Mouse (Mus musculus) heart, embryonic 15.5 days (tissue): ENCODE data around the gene Cep170. TPM values are rescaled to one million over a fixed set of nuclear protein-coding genes. Genes with fewer than 3 reads are reported as not detected.

Experiments
- ATAC-seq: fragments of 200-750 bp; cut with Nextera tagmentation; replicated peaks from 2 replicates; pipeline ENCODE4 v1.8.0; 2017; ENCODE audit warnings: low read depth, moderate TSS enrichment; ENCODE audit not compliant: insufficient number of reproducible peaks, insufficient read depth, low FRiP score
- H3K27ac ChIP-seq: fragments of 300-500 bp; sonication (generic); 2 replicates; pipeline ENCODE4 v1.5.1; 2015; ENCODE audit warnings: mild to moderate bottlenecking, inconsistent platforms
- H3K27me3 ChIP-seq: fragments of 300-500 bp; sonication (generic); 2 replicates; pipeline ENCODE4 v1.6.1; 2015; ENCODE audit warnings: inconsistent platforms
- H3K36me3 ChIP-seq: fragments of 300-500 bp; sonication (generic); 2 replicates; pipeline ENCODE4 v1.6.1; 2015; ENCODE audit warnings: mild to moderate bottlenecking, inconsistent platforms
- H3K4me1 ChIP-seq: fragments of 300-500 bp; sonication (generic); replicated peaks from 2 replicates; pipeline ENCODE4 v1.6.1; 2015; ENCODE audit warnings: inconsistent platforms
- H3K4me2 ChIP-seq: fragments of 300-500 bp; sonication (generic); 2 replicates; pipeline ENCODE4 v1.6.1; 2015; ENCODE audit warnings: inconsistent platforms, mild to moderate bottlenecking, moderate library complexity
- H3K4me3 ChIP-seq: fragments of 300-500 bp; sonication (generic); 2 replicates; pipeline ENCODE4 v1.5.1; 2015; ENCODE audit warnings: mild to moderate bottlenecking, inconsistent platforms
- H3K9ac ChIP-seq: fragments of 300-500 bp; sonication (generic); 2 replicates; pipeline ENCODE4 v1.6.1; 2015; ENCODE audit warnings: mild to moderate bottlenecking, inconsistent platforms
- H3K9me3 ChIP-seq: fragments of 300-500 bp; sonication (generic); replicated peaks from 2 replicates; pipeline ENCODE4 v1.6.1; 2016; ENCODE audit warnings: inconsistent platforms
- WGBS: fragments of 180-500 bp; shearing (Covaris S2); methylation state at CpG from one replicate; pipeline ENCODE4 v1.1.7; 2015; ENCODE audit warnings: mixed read lengths; 5-methylcytosine and 5-hydroxymethylcytosine counted together
- polyA plus RNA-seq: library from polyadenylated mRNA; unstranded; fragments of >200 nt; fragmentation: Nextera tagmentation; extraction: Ambion mirVana; gene quantifications from 2 replicates; pipeline ENCODE4 v1.2.1, GENCODE M21; 2015

The Cep170 gene
- polyA plus RNA-seq, 1 experiment from 2014 or later = 20.2 TPM

GRCm38 (mm10) chr1:176732834-176733233 lies 81.0 kb downstream of the Cep170 start:
- H3K36me3 ChIP-seq = peaks cover 44% of the 10 kb centered on the region
- no peaks in the 10 kb centered on the region for H3K4me1 ChIP-seq
- ATAC-seq = no peak
- no peak overlapping the region for H3K27ac ChIP-seq
- no peak overlapping the region for H3K4me3 ChIP-seq
- no peaks in the 10 kb centered on the region for H3K27me3 ChIP-seq
- H3K9ac ChIP-seq = no peak overlapping the region
- 75% methylated on average over 2 of the region's 2 CpGs for WGBS
- H3K4me2 ChIP-seq = no peak overlapping the region
- no peaks in the 10 kb centered on the region for H3K9me3 ChIP-seq

DNA sequence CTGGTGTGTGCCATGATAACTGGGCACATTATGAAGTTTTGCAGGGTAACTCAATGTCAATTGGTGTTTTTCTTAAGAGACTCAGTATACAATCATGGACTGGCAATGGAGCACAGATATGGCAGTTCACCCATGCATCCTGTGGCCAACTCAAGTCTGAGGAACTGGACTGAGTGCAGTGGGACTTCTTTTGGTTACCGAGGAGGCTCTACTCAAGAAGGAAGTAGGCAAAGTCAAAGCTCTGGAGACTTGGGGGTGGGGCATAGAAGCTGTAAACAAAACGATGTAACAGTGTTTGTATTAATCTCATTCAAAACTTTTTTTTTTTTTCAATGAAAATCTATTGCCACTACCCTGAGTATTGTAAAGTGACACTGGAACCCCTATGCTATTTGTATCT lies 83.3 kb downstream of the Cep170 start:
- no peaks in the 10 kb centered on the region for H3K4me1 ChIP-seq
- no peak overlapping the region for H3K27ac ChIP-seq
- WGBS = 81% methylated on average over 2 of the region's 2 CpGs

DNA sequence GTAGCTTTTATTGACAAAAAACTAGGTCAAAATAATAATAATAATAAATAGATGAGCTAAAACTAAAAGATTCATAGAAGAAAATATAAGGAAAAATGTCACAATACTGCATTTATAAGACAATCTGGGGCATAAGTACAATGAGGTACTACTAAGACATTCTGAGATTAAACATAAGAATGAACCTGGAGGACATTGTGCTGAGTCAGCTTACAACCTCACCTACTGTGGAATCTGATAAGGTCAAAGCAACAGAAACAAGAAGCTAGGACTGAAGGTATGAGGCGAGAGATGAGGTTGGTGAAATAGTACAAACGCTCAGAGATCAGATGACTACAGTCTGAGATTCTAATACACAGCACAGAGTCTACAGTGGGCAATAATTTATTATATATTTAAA lies 86.5 kb downstream of the Cep170 start:
- H3K27ac ChIP-seq = no peak overlapping the region
- ATAC-seq = no peak
- peaks cover 12% of the 10 kb centered on the region for H3K36me3 ChIP-seq
- WGBS = 80% methylated on average over 2 of the region's 2 CpGs
- H3K27me3 ChIP-seq = no peaks in the 10 kb centered on the region
- no peak overlapping the region for H3K4me3 ChIP-seq
- H3K4me1 ChIP-seq = no peaks in the 10 kb centered on the region
- H3K4me2 ChIP-seq = no peak overlapping the region
- no peak overlapping the region for H3K9ac ChIP-seq
- no peaks in the 10 kb centered on the region for H3K9me3 ChIP-seq

More for the DNA sequence above, 83.3 kb downstream of the Cep170 start:
- H3K4me2 ChIP-seq = no peak overlapping the region
- H3K9ac ChIP-seq = no peak overlapping the region
- H3K36me3 ChIP-seq = peaks cover 30% of the 10 kb centered on the region
- no peak overlapping the region for H3K4me3 ChIP-seq
- H3K9me3 ChIP-seq = no peaks in the 10 kb centered on the region
- no peaks in the 10 kb centered on the region for H3K27me3 ChIP-seq
- no peak for ATAC-seq

- no peak overlapping the region for H3K27ac ChIP-seq
- no peak overlapping the region for H3K4me2 ChIP-seq
- no peaks in the 10 kb centered on the region for H3K36me3 ChIP-seq
- no peak for ATAC-seq
- H3K27me3 ChIP-seq = no peaks in the 10 kb centered on the region
- no peak overlapping the region for H3K9ac ChIP-seq
- no peaks in the 10 kb centered on the region for H3K4me1 ChIP-seq
- 94% methylated on average over 20 of the region's 20 CpGs for WGBS
- H3K9me3 ChIP-seq = no peaks in the 10 kb centered on the region
- no peak overlapping the region for H3K4me3 ChIP-seq
Observed at GRCm38 (mm10) chr1:176724771-176725170, 89.1 kb downstream of the Cep170 start.

DNA sequence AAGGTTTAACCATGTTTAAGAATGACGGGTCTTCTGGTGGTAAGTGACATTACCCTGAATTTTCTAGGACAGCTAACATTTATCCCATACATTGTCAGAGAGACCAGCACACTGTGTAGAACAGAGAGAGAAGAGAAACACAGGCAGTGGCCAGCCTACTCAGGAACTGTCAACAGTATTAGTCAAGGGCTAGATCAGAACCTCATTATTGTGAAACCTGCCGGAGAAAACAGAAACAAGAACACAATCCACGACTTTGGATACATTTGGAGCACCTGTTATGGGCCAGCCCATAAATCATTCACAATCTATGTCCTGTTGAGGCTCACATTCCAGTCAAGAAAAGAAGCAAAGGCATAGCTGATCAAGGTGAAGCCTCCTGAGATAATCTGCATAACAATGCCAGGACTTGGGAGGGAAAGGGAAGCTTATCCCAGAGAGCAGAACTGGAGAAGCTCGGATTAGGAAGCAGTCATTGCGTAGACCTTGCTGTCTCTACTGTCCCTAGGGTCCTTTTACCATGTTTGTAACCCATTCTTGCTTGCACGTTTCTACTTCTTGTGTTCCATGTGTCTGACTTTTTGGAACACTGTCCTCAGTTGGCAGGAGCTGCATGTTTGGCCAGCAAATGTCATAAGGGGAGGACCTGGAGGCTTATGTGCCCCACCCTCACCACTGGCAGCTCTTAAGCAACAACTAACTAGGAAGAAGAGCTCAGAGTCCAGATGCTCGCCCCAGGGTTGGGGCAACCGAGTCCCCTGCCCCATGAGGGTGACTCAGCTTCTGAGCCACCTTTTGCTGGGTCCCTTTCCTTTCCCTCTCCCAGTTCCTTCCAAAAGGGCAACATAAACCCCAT lies 89.8 kb downstream of the Cep170 start:
- Histone ChIP-seq H3K4me3 (no peak overlapping the region), H3K9ac (no peak overlapping the region), H3K4me1 (no peaks in the 10 kb centered on the region), H3K9me3 (no peaks in the 10 kb centered on the region), H3K4me2 (no peak overlapping the region), H3K36me3 (no peaks in the 10 kb centered on the region), H3K27me3 (no peaks in the 10 kb centered on the region), H3K27ac (no peak overlapping the region)
- 75% methylated on average over 8 of the region's 8 CpGs for WGBS
- no peak for ATAC-seq

GRCm38 (mm10) chr1:176712436-176712835 lies 101.4 kb downstream of the Cep170 start:
- no peak for ATAC-seq
- H3K4me3 ChIP-seq = no peak overlapping the region
- H3K27me3 ChIP-seq = no peaks in the 10 kb centered on the region
- H3K9me3 ChIP-seq = no peaks in the 10 kb centered on the region
- H3K4me2 ChIP-seq = no peak overlapping the region
- 31% methylated on average over 2 of the region's 2 CpGs for WGBS
- H3K9ac ChIP-seq = no peak overlapping the region
- H3K27ac ChIP-seq = no peak overlapping the region
- no peaks in the 10 kb centered on the region for H3K4me1 ChIP-seq
- H3K36me3 ChIP-seq = no peaks in the 10 kb centered on the region

DNA sequence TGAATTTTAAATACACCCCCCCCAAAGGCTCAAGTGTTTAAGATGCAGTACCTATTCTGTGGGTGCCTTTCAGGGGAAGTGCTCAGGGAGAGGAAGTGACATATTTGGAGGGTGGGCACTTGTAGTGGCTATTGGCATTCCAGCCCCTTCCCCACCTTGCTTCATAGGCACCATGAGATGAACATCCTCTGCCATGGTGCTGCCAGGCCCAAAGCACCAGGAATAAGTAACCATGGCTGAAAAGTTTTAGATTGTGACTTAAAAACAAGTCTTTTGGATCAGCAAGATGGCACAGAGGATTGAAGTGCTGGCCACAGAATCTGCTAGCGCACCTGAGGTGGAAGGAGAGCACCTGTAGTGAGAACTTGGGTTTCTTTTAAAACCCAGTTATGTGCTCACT lies 113.6 kb downstream of the Cep170 start:
- Histone ChIP-seq H3K9ac (no peak overlapping the region), H3K36me3 (no peaks in the 10 kb centered on the region), H3K27ac (no peak overlapping the region), H3K4me3 (no peak overlapping the region), H3K9me3 (no peaks in the 10 kb centered on the region), H3K27me3 (no peaks in the 10 kb centered on the region), H3K4me1 (no peaks in the 10 kb centered on the region), H3K4me2 (no peak overlapping the region)
- no peak for ATAC-seq
- 85% methylated on average over 1 of the region's 1 CpGs for WGBS

GRCm38 (mm10) chr1:176699793-176700192 lies 114.1 kb downstream of the Cep170 start:
- H3K36me3 ChIP-seq = no peaks in the 10 kb centered on the region
- ATAC-seq = no peak
- H3K4me2 ChIP-seq = no peak overlapping the region
- no peak overlapping the region for H3K4me3 ChIP-seq
- H3K27me3 ChIP-seq = no peaks in the 10 kb centered on the region
- no peak overlapping the region for H3K27ac ChIP-seq
- H3K9me3 ChIP-seq = no peaks in the 10 kb centered on the region
- H3K4me1 ChIP-seq = no peaks in the 10 kb centered on the region
- H3K9ac ChIP-seq = no peak overlapping the region

DNA sequence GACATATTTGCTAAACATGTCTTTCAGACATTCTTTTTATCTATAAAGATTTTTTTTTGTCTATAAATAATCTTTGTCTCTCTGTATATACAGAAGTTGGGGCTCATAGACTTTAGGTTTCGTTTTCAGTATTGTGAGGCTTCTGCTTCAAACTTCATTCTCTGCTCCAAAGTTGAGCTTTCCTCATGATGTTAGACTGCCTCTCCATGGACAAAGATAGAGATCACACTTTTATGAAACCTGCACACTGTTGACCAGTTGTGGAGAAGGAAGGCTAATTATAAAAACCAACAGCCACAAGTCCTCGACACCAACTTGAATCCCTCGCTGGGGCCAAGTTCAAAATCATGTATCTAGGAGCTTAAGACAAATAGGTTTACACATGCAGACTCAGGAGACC lies 115.2 kb downstream of the Cep170 start:
- Histone ChIP-seq H3K36me3 (no peaks in the 10 kb centered on the region), H3K27me3 (no peaks in the 10 kb centered on the region), H3K9ac (no peak overlapping the region), H3K27ac (no peak overlapping the region), H3K4me2 (no peak overlapping the region), H3K9me3 (no peaks in the 10 kb centered on the region), H3K4me1 (no peaks in the 10 kb centered on the region), H3K4me3 (no peak overlapping the region)
- no peak for ATAC-seq
- 73% methylated on average over 3 of the region's 3 CpGs for WGBS

DNA sequence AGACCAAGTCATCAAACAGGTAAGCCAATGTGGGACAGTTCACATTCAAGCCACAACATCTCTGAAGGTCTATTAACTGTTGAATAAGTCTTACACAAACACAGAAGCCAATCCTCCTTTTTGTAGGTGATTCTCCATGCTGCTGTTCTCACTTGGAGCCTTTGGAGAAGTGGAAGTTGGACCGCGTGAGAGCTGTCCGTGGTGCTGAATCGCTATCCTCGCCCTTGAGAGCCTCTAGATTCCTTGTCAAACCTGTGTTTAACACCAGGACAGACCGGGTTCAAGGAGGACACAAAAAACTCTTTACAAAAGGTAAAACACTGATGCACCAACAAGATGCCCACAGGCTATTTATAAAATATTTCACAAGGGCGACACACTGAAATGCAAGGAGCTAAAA lies 116.8 kb downstream of the Cep170 start:
- Histone ChIP-seq H3K4me1 (no peaks in the 10 kb centered on the region), H3K4me2 (no peak overlapping the region), H3K9me3 (no peaks in the 10 kb centered on the region), H3K27me3 (no peaks in the 10 kb centered on the region), H3K4me3 (no peak overlapping the region), H3K9ac (no peak overlapping the region), H3K36me3 (no peaks in the 10 kb centered on the region), H3K27ac (no peak overlapping the region)
- 10% methylated on average over 7 of the region's 7 CpGs for WGBS
- no peak for ATAC-seq

- Histone ChIP-seq H3K27ac (no peak overlapping the region), H3K27me3 (no peaks in the 10 kb centered on the region), H3K9me3 (no peaks in the 10 kb centered on the region), H3K4me3 (no peak overlapping the region), H3K9ac (no peak overlapping the region), H3K4me2 (no peak overlapping the region), H3K36me3 (no peaks in the 10 kb centered on the region), H3K4me1 (no peaks in the 10 kb centered on the region)
- ATAC-seq = no peak
- 90% methylated on average over 11 of the region's 11 CpGs for WGBS
Observed at GRCm38 (mm10) chr1:176691101-176691500, 122.8 kb downstream of the Cep170 start.

- Histone ChIP-seq H3K9ac (no peak overlapping the region), H3K9me3 (no peaks in the 10 kb centered on the region), H3K27ac (no peak overlapping the region), H3K4me1 (no peaks in the 10 kb centered on the region), H3K4me2 (no peak overlapping the region), H3K36me3 (no peaks in the 10 kb centered on the region), H3K4me3 (no peak overlapping the region), H3K27me3 (no peaks in the 10 kb centered on the region)
- no peak for ATAC-seq
- WGBS = 74% methylated on average over 6 of the region's 6 CpGs
Observed at GRCm38 (mm10) chr1:176688251-176688880, 125.5 kb downstream of the Cep170 start.
